Mouse (Mus musculus) thymus, postnatal 25 days (tissue): ENCODE results near the gene Taf7l.

Source experiments
- DNase-seq: peaks from one replicate; pipeline ENCODE4 v3.0.0; 2022

The Taf7l gene

DNA sequence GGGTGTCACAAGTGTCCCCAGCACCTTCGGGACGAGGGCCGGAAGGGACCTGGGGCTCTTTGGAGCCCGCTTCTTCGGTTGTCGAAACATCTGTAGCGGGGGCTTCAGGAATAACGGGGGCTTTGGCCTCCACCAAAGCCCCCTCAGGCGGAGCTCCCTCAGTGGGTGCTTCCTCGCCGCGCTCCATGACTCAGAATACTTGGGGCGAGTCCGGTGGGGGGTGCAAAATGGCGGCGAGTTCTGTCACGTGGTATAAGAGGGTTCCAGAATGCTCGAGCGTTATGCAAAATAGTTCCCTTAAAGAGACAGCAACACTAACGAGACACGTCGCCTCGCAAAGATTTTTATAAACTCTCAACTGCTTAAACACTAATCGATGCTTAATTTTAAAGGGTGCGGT lies at the start of gene Taf7l:
Taf7l (minus strand) TSS at position 201 of the 400 bp plus-strand sequence.
- no peak for DNase-seq

DNA sequence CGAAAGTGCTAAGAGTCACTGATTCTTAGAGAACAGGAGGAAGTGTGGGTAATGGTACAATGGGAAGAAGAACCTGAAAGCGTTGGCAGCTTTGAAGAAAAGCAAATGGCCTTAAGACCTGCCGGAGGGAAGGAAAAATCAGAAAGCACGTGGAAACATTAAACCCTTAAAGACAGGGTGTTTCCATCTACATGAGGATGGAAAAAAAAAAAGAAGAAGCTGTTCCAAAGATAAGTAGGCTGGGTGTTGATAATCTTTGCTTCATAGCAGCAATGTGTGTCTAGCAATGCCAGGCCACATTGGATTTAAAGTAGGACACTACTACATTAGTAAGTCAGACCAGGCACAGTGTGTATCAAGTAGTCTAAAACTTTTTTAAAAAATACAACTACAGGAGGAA lies 49.0 kb upstream of the Taf7l start:
- DNase-seq, result no peak

DNA sequence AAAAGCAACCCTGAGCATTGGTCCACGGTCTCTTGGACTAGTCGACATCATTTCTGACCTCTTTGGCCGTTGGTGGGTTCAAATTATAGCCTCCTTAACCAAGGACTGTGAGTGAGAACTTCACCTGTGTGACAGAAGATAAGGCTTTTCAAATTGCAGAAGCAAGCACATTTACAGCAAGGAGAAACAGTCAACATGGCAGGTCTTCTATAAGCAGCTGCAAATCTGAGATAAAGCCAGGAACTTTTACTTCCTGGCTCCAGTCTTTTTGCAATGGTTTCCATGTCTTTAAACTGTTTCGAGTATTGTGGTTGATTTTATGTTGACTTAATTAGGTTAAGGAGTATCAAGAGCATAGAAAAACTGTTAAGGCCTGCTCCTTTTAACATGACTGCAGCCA lies 47.5 kb upstream of the Taf7l start:
- no peak for DNase-seq

DNA sequence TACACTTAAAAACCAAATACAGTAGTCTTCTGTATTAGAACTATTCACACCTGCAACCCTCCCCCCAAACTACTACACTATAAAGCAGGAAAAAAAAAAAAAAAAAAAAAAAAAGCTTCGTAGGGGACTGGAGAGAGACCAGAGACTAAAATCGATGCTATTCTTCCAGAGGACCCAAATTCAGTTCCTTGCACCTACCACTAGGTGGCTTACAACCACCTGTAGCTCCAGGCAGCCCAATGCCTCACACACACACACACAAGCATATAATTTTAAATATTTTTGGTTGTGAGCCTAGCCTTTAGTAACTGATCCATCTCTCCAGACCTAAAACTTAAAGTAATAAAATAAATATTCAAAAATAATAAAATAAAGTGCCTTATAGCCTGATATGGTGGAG lies 33.2 kb upstream of the Taf7l start:
- DNase-seq, result no peak

DNA sequence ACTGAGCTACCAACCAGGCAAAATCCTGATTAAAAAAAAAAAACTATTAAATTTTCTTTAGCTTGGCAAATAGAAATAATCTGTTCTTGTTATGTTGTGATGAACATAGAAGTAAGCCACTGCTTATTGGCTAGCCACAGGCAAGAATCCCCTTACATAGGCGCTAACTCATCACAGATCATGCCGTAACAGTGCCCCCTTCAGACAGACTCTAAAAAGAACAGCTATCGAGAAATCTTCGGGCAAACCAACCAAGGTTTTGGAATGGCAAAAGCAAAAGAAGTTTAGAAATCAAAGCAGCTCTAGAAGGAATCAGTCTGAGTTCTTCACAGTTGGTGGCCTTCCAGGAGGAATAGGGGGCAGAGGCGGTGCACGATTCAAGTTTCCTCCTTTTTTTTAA lies 31.7 kb upstream of the Taf7l start:
- no peak for DNase-seq

DNA sequence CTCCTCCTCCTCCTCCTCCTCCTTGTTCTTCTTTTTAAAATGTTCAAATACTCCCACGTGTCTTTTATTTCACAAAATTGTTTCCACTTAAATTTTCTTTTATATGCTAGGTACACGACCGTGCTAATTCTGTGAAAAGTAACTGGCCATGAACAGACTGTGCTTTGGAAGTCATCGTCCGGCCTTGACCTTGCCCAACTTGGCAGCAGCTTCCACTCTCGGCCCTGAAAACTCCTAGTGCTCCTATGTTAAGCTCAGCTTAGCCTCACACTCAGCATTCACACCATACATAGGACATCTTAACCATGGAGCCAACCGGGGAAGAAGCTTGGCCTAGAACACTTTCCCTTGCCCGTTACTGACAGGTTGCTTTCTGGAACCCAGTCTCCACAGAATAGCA lies 24.4 kb upstream of the Taf7l start:
- DNase-seq, result no peak

DNA sequence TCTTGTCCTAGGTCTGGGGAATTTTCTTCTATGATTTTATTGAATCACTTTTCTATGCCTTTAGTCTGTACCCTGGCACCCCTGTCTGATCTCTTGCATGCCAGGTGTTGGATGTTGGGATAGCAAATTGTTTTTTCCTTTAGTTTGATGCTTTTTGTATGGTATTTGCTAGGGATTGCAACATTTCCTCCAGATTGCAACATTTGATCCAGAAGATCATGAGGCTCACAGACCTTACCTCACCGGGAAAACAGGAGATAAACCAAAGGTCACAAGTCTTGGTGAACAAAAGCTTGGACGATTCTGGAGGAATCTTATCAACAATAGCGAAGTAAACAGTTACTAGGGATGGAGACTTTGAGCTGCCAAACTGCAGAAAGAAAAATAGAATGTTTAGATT lies 5.4 kb upstream of the Taf7l start:
- DNase-seq, result no peak

DNA sequence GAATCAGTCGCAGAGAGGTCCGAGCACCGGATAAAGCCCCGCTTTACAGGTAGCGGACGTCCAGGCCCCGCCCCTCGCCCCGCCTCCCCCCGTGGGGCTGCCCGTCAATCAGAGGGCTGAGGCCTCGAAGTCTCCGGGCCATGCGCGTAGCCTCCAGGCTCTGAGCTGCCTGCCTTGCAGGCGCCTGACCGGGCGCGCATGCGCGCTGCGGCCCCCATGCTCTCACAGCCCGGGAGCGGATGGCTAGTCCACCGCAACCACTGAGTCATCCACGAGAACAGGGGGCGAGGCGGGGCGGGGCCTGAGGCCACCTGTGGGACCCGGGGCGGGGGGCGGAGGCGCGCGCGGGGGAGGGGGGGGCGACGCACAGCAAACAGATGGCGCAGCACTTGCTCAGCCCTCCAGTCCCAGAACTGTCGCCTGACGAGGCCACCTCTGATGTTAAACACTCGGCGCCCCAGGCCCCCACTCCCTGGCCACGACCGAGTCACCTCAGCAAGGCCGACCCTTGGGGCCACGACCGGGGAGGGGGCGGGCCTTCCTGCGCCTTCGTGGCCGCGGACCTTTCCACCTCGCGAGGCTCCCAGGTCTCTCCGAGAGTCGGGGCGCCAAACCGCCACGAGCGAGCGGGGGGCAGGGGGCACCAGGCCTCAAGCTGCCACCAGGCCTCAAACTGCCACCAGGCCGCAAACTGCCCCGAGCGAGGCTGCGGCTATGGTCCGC lies 1.1 kb downstream of the Taf7l start:
- no peak for DNase-seq

DNA sequence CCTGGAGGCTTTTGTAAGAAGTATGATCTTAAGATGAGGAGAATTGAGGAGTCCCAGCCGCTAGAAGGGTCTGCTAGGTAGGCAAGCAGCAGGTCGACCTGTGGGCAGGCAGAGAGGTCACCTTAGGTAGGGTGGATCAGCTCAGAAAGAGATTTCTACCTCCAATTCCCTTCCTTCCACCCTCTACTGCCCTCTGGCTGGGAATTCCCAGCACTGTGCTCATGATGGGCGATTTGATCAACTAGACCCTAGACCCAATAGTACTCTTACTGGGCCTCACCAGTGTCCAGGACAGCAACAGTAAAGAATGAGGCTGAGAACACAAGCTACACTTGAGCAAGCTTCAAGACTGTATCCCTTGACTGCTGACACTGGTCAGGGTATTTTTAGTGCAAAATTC lies 49.0 kb downstream of the Taf7l start:
- no peak for DNase-seq

DNA sequence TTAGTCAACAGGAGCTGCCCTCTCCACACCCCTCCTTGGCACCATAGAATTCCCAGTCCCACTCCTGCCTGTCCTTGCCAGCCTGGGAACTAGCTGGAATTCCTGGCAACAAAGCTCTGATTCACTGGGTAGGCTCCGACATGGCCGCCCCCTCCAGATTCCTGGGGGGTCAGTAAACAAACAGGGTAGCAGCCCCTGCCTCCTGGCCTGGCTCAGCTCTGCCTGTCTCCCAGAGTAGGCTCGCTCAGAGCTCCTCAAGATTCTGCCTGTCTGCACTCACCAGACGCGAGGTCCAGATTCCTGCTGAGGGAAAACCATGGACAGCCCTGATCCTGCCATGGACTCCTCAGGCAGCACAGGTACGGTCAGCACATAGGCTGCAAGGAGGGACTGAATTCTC lies 49.5 kb downstream of the Taf7l start:
- no peak for DNase-seq

DNA sequence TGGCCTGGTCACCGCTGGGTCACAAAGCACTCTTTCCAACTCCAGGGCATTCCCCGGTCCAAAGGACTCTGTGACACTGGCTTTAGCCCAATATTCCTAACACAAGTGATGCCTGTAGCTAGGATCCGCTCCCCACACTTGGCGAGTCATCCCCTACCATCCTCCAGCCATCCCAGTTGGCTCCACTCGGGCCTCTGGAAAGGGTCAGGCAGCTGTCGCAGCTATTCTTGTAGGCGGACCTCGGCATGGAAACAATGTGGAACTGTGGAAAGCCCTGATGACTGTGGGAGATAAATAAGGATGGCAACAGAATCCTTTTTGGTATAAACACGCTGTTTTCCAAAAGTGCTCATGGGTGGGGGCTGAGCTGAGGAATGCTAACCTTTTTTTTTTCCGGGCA lies 50.5 kb downstream of the Taf7l start:
- DNase-seq, result no peak

DNA sequence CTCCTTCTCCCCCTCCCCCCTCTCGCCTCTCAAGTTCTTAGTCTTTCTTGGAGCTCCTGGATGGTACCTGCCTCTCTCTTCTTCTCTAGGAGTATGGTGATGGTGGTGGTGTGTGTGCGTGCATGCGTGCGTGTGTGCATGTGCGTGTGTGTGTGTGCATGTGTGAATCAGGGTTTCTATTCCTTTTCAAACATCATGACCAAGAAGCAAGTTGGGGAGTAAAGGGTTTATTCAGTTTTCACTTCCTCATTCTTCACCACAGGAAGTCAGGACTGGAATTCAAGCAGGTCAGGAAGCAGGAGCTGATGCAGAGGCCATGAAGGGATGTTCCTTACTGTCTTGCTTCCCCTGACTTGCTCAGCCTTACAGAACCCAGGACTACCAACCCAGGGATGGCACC lies 52.0 kb downstream of the Taf7l start:
- no peak for DNase-seq

DNA sequence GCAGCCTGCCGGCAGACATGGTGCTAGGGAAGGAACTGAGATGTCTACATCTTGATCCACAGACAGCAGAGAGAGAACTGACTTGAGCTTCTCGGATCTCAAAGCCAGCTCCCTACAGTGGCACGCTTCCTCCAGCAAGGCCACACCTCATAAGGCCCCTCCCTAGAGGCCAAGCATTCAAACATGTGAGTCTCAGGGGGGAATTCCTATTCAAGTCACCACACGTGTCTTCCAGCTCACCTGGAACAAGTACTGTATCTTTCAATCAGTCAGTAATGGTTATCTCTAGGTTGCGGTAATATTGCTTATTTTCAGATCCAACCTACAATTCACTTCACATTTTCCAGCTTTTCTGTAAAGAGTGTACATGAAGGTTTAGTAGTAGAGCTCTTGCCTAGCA lies 56.2 kb downstream of the Taf7l start:
- DNase-seq, result no peak

DNA sequence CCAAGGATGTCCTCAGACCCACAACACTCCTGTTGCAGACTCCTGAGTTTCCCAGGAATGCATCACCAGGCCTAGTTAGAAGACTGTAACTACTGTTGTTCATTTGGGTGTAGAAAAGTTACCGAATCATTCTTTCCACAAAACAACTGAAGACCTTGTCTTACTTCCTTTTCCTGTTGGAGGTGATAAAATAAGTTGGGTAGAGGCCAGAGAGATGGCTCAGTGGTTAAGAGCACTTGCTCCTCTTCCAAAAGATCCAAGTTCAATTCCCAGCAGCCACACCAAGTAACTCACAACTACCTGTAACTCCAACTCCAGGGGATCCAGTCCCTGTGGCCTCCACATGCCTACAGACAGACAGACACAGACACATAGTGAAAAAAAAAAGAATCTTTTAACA lies 64.2 kb downstream of the Taf7l start:
- no peak for DNase-seq
